Mouse (Mus musculus) C2C12 (cell line): ENCODE data around the gene Naa80. TPM values are rescaled to one million over a fixed set of nuclear protein-coding genes. Genes with fewer than 3 reads are reported as not detected.
"Not testable (repeated sequence)": the region's sequence is repeated elsewhere in the genome, so short reads cannot be mapped to it uniquely, and the experiment has no call there.

Experiments
- H3K27me3 ChIP-seq: one replicate; pipeline ENCODE4 v1.6.1; 2011; ENCODE audit not compliant: control insufficient read depth, insufficient read depth, insufficient read length
- H3K36me3 ChIP-seq: one replicate; pipeline ENCODE4 v1.6.1; 2011; ENCODE audit not compliant: control insufficient read depth, insufficient read depth
- H3K4me3 ChIP-seq: one replicate; pipeline ENCODE4 v1.5.1; 2011; ENCODE audit warnings: mild to moderate bottlenecking, control low read depth; ENCODE audit not compliant: poor library complexity, insufficient read depth, severe bottlenecking
- H3K79me2 ChIP-seq: one replicate; pipeline ENCODE4 v1.6.1; 2011; ENCODE audit not compliant: control insufficient read depth, insufficient read depth
- H3K79me3 ChIP-seq: one replicate; pipeline ENCODE4 v1.6.1; 2011; ENCODE audit warnings: low read depth, control low read depth
- H3ac ChIP-seq: one replicate; pipeline ENCODE3; 2011; ENCODE audit warnings: low read depth; ENCODE audit not compliant: control insufficient read depth, insufficient read length
- CEBPB ChIP-seq: IDR thresholded peaks from one replicate; pipeline ENCODE4 v1.6.1; 2011; ENCODE audit warnings: low read depth, mild to moderate bottlenecking, control low read depth, moderate library complexity
- CTCF ChIP-seq: IDR thresholded peaks from one replicate; pipeline ENCODE4 v1.5.1; 2011; ENCODE audit not compliant: control insufficient read depth, insufficient read depth, insufficient read length
- FOSL1 ChIP-seq: IDR thresholded peaks from one replicate; pipeline ENCODE4 v1.8.0; 2011; ENCODE audit warnings: mild to moderate bottlenecking, low read length; ENCODE audit not compliant: poor library complexity, insufficient read depth, severe bottlenecking
- MAX ChIP-seq: IDR thresholded peaks from one replicate; pipeline ENCODE4 v1.6.1; 2011; ENCODE audit warnings: mild to moderate bottlenecking, control low read depth
- MYOD1 ChIP-seq: IDR thresholded peaks from one replicate; pipeline ENCODE4 v1.6.1; 2011; ENCODE audit warnings: low read depth; ENCODE audit not compliant: control insufficient read depth, insufficient read length
- MYOG ChIP-seq: IDR thresholded peaks from one replicate; pipeline ENCODE4 v1.6.1; 2011; ENCODE audit not compliant: control insufficient read depth, insufficient read length; ENCODE audit errors: extremely low read depth
- USF1 ChIP-seq: IDR thresholded peaks from one replicate; pipeline ENCODE4 v1.6.1; 2011; ENCODE audit warnings: low read depth, mild to moderate bottlenecking, control low read depth, moderate library complexity
- polyA plus RNA-seq: library from polyadenylated mRNA; unstranded; fragments of >200 nt; fragmentation: generic; extraction: Trizol; gene quantifications from one replicate; pipeline ENCODE4 v1.2.1, GENCODE M21; 2012; ENCODE audit warnings: missing spikeins

The Naa80 gene
- polyA plus RNA-seq, 1 experiment: 8.2 TPM

- H3K36me3 ChIP-seq: peaks cover 38% of the 10 kb centered on the region
- H3ac ChIP-seq: peak overlapping the region; percentile 97
- no peaks in the 10 kb centered on the region for H3K27me3 ChIP-seq
- no peak for TF ChIP-seq CTCF
- no peak for TF ChIP-seq CEBPB
- TF ChIP-seq USF1: no peak
- TF ChIP-seq FOSL1: no peak
- no peak for TF ChIP-seq MYOG
- no peak for TF ChIP-seq MYOD1
- TF ChIP-seq MAX: no peak
- peak overlapping the region; percentile 82 for H3K4me3 ChIP-seq
- peaks cover 43% of the 10 kb centered on the region for H3K79me3 ChIP-seq
- peaks cover 80% of the 10 kb centered on the region for H3K79me2 ChIP-seq
Observed at GRCm38 (mm10) chr9:107555031-107555457, 23.6 kb upstream of the Naa80 start.

DNA sequence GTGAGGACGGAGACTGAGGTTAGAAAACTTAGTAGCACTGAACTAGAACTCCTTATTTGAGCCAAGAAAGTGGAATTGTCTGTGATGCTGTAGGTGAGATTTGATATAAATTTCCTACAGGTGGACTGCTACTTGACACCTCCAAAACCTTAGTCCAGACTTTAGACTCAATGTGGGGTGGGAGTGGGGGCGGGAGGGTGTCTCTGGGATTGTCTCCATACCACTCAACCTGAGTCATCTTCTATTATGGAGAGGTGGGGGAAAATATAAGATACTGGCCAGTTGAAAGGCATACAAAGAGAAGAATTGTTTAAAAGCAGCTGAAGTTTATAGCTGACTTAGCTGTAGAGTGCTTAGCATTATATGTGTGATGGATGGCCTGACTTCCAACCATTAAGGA is 23.0 kb upstream of the Naa80 start:
- TF ChIP-seq MYOD1 (no peak), MYOG (no peak), USF1 (no peak), FOSL1 (no peak), CTCF (no peak), MAX (no peak), CEBPB (no peak)
- H3K27me3 ChIP-seq: no peaks in the 10 kb centered on the region
- H3K4me3 ChIP-seq: peak overlapping the region; percentile 82
- peaks cover 45% of the 10 kb centered on the region for H3K36me3 ChIP-seq
- peaks cover 80% of the 10 kb centered on the region for H3K79me2 ChIP-seq
- peak overlapping the region; percentile 67 for H3ac ChIP-seq
- H3K79me3 ChIP-seq: peaks cover 43% of the 10 kb centered on the region

- Histone ChIP-seq H3K79me2 (peaks cover 80% of the 10 kb centered on the region), H3ac (peak overlapping the region; percentile 53), H3K4me3 (peak overlapping the region; percentile 82), H3K27me3 (no peaks in the 10 kb centered on the region), H3K36me3 (peaks cover 51% of the 10 kb centered on the region), H3K79me3 (peaks cover 43% of the 10 kb centered on the region)
- TF ChIP-seq FOSL1: no peak
- TF ChIP-seq MAX: no peak
- TF ChIP-seq USF1: no peak
- TF ChIP-seq MYOD1: no peak
- no peak for TF ChIP-seq MYOG
- no peak for TF ChIP-seq CEBPB
- no peak for TF ChIP-seq CTCF
Observed at GRCm38 (mm10) chr9:107556346-107556745, 22.3 kb upstream of the Naa80 start.

- peaks cover 19% of the 10 kb centered on the region for H3K79me2 ChIP-seq
- H3K36me3 ChIP-seq: peaks cover 50% of the 10 kb centered on the region
- TF ChIP-seq MYOG (no peak), CTCF (no peak), FOSL1 (no peak), MYOD1 (no peak), MAX (no peak), USF1 (no peak), CEBPB (no peak)
- H3K4me3 ChIP-seq: peak within 1 kb of the TSS; percentile 46
- peak within 1 kb of the TSS; percentile 49 for H3ac ChIP-seq
- peaks cover 10% of the 10 kb centered on the region for H3K79me3 ChIP-seq
- no peaks in the 10 kb centered on the region for H3K27me3 ChIP-seq
Observed at GRCm38 (mm10) chr9:107563029-107563581, 15.6 kb upstream of the Naa80 start, which contains the start of gene Tusc2. Gene Tusc2 (plus strand): TSS chr9:107563255.

DNA sequence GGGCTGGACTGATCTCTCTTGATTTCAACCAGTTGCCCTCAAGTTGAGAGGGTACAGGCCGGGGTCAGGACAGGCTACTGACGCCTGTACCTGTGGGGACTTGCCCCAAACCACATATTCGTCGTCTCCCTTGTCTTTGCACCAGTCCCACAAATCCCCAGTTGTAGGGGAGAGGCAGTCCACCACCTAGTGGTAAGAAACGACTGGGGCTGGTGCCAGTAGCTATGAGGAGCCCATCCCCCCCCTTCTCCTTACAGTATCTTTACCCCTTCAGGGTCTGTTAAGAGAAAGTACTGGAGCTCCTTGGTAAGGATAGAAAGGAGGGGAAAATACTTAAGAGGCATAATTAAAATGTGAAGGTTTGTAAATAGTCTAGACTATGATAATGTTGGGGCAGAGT is 13.1 kb upstream of the Naa80 start:
- H3ac ChIP-seq, H3K79me3 ChIP-seq, H3K27me3 ChIP-seq, H3K4me3 ChIP-seq: not testable (repeated sequence)
- Histone ChIP-seq H3K36me3 (peaks cover 25% of the 10 kb centered on the region), H3K79me2 (peaks cover 14% of the 10 kb centered on the region)

GRCm38 (mm10) chr9:107566041-107566709 is 12.5 kb upstream of the Naa80 start:
- Histone ChIP-seq H3ac (no peak overlapping the region), H3K79me3 (peaks cover 10% of the 10 kb centered on the region), H3K79me2 (peaks cover 20% of the 10 kb centered on the region), H3K27me3 (no peaks in the 10 kb centered on the region), H3K4me3 (no peak overlapping the region), H3K36me3 (peaks cover 19% of the 10 kb centered on the region)
- TF ChIP-seq FOSL1 (no peak), CTCF (peak; percentile 24), CEBPB (no peak), MAX (no peak)
